Mouse (Mus musculus): ENCODE data around the gene Slc4a3.

Gene Slc4a3

DNA sequence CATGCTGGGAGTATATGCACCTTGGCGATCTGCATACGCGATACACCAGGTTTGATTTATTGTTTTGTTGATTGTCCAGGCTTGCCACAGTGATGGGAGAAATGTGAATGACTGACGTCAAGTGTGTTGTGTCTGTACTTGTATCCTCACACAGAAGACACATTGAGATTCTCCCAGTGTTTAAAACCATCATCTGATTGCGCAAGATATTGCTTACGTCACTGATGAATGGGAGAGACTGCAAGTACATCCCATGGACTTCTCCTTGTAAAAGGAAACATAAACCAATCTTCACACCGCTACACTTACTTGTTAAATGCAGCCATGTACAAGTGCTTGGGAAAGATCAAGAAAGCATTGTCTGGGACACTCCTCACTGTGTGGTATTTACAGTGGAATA is 62.2 kb downstream of the Slc4a3 start:
- no peak for DNase-seq

- no peak for DNase-seq
These were observed 62.7 kb downstream of the Slc4a3 start for GRCm38 (mm10) chr1:75608625-75609263.

DNA sequence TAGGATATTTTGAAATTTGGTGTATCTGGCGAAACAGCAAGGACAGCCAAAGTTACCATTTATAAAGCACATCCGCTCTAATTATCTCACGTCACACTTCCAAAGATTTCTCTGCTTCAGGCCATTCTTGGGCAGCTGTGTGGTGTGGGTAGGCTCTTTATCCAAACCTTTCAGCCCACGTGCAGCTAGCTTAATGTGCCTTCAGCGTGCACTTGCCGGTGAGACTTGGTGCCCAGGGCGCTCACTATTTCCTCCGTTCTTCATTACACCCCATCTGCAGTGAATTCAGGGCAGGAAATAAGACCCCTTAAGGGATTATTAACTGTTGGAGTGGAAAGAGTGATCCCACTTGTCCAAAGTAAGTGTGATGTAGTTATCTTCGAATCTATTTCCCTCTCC is 63.2 kb downstream of the Slc4a3 start:
- no peak for DNase-seq

GRCm38 (mm10) chr1:75610553-75610952 is 64.5 kb downstream of the Slc4a3 start:
- no peak for DNase-seq
